Mouse (Mus musculus) heart, postnatal 0 days (tissue): Measurements from ENCODE around the gene Rbm20.

Experiments used
- CTCF ChIP-seq: IDR thresholded peaks from 2 replicates; pipeline ENCODE4 v1.5.1; 2016; ENCODE audit warnings: antibody characterized with exemption, control low read depth, low read depth
- EP300 ChIP-seq: IDR thresholded peaks from 2 replicates; pipeline ENCODE4 v1.6.1; 2016; ENCODE audit warnings: antibody characterized with exemption, low read depth

GRCm38 (mm10) chr19:53779818-53780217, 102.7 kb downstream of the Rbm20 start:
- TF ChIP-seq CTCF, result no peak
- no peak for TF ChIP-seq EP300
